Mouse (Mus musculus): ENCODE data around the gene Nedd9. TPM values are rescaled to one million over a fixed set of nuclear protein-coding genes. Genes with fewer than 3 reads are reported as not detected.

Nedd9 gene
- total and polyA plus RNA-seq, 3 experiments: 0.15 to 0.25 TPM; not detected in 1

DNA sequence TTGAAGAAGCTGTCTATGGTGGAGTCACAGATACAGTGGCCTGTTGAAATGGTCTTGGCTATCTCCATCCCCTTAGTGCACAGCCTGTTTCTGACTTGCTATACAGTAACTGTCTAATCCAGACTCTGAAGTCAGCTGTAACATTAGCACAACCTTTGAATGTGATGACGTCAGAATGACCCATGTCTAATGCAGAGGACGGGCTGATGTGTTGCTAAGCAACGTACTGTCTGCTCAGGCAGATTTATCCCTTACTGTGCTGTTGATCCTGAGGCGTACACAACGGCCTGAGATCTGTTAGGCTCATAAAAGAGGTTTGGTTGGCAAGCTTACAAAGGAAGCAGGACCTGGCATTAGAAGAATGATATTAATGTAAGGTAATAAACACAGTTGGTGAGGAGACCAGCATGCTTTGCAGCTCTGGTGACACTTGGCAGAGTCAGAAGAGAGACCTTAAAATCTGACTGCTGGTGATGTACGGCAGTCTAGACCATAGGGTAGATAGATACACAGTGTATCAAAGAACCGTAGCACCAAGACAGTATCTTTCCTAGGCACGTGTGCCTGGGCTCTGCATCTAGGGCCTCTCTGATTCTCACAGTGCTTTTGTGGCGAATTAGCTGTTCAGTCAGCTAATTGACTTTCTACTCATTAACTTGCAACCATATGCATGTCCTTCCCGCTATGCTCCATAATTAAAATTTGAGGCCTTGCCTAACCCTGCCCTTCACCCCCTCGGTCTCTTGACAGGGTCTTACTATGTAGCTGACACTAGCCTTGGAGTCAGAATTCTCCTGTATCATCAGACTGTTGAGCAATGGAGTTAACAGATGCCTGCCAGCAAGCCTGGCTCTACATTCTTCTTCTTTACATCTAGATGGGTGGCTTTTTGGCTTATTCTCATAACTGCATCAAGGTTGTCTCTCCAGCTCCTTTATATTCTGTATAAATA, 70.8 kb downstream of the Nedd9 start:
- Histone ChIP-seq H3K27me3 (ENCODE audit: control insufficient read depth in 1 of 2, insufficient read depth in 2 of 2, low read length in 2 of 2) (no peaks in the 10 kb centered on the region), H3K9me3 (replicated peaks; ENCODE audit: insufficient read depth, low read length) (no peaks in the 10 kb centered on the region), H3K9ac (ENCODE audit: control insufficient read depth, low read depth, low read length, poor library complexity, severe bottlenecking) (no peak overlapping the region), H3K4me3 (ENCODE audit: control insufficient read depth in 1 of 2, insufficient read depth in 1 of 2, low read depth in 2 of 2, low read length in 2 of 2) (no peak overlapping the region), H3K4me1 (ENCODE audit: control insufficient read depth in 1 of 2, insufficient read depth in 2 of 2, low read length in 2 of 2) (no peaks in the 10 kb centered on the region), H3K36me3 (ENCODE audit: control insufficient read depth in 1 of 2, insufficient read depth in 2 of 2, low read length in 2 of 2) (no peaks in the 10 kb centered on the region), H3K79me2 (ENCODE audit: control insufficient read depth, insufficient read depth, low read length, poor library complexity) (no peaks in the 10 kb centered on the region), H3K27ac (ENCODE audit: control insufficient read depth, low read depth, low read length) (no peak overlapping the region)
- no peak for DNase-seq (ENCODE audit: low read depth, low spot score)
- TF ChIP-seq GATA1 (IDR thresholded peaks at IDR 0.05; ENCODE audit: low read depth, low read length) (no peak), TCF12 (IDR thresholded peaks at IDR 0.05; ENCODE audit: low read depth, low read length) (no peak), ETS1 (IDR thresholded peaks at IDR 0.05; ENCODE audit: low read depth, low read length) (no peak), ZNF384 (IDR thresholded peaks at IDR 0.05; ENCODE audit: low read depth, low read length) (no peak), RCOR1 (IDR thresholded peaks at IDR 0.05; ENCODE audit: low read depth, low read length) (no peak), MAX (IDR thresholded peaks at IDR 0.05; ENCODE audit: low read length) (no peak), CHD1 (IDR thresholded peaks at IDR 0.05; ENCODE audit: low read depth, low read length) (no peak), BHLHE40 (IDR thresholded peaks at IDR 0.05; ENCODE audit: borderline replicate concordance, low read depth, low read length) (no peak)

DNA sequence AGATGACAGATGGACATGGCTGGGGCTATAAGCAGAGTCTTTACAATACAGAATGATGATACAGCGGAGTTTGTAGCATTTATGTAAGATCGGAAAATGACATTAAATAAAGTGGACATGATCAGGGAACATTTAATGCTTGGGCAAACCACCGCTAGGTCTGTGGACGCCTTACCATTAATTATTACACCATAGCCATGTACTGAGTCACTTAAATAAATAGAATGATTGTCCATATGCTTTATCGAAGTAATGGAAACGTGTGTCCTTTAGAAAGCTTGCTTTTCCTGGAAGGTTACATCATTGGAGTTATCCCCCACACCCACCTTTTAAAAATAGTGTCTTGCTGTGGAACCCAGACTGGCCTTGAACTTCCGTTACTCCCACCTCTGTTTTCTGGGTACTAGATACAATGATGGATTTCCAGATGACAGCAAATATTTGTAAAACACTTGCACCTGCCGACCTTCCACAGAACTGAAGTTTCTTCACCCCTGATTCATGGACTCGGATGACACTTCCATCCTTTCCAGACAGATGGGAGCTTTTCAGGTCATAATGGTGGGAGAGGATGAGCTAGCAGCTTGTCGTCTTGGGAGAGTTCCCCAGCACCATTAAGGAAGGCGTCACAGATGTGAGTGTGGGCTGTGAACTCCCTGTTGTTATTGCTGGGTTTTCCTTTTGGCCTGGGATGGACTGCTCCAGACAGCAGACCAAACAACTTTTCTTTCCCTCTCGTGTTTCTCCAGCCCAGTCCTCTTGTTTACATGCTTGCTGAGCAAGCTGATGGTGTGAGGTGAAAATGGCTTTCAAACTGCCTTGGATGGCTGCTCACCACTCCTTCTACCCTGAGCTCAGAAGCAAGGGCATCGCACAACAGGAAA, 76.7 kb downstream of the Nedd9 start:
- Histone ChIP-seq H3K36me3 (ENCODE audit: control insufficient read depth in 1 of 2, insufficient read depth in 2 of 2, low read length in 2 of 2) (no peaks in the 10 kb centered on the region), H3K27me3 (ENCODE audit: control insufficient read depth in 1 of 2, insufficient read depth in 2 of 2, low read length in 2 of 2) (no peaks in the 10 kb centered on the region), H3K4me1 (ENCODE audit: control insufficient read depth in 1 of 2, insufficient read depth in 2 of 2, low read length in 2 of 2) (no peaks in the 10 kb centered on the region), H3K9me3 (replicated peaks; ENCODE audit: insufficient read depth, low read length) (no peaks in the 10 kb centered on the region), H3K9ac (ENCODE audit: control insufficient read depth, low read depth, low read length, poor library complexity, severe bottlenecking) (no peak overlapping the region), H3K79me2 (ENCODE audit: control insufficient read depth, insufficient read depth, low read length, poor library complexity) (no peaks in the 10 kb centered on the region), H3K27ac (ENCODE audit: control insufficient read depth, low read depth, low read length) (no peak overlapping the region), H3K4me3 (ENCODE audit: control insufficient read depth in 1 of 2, insufficient read depth in 1 of 2, low read depth in 2 of 2, low read length in 2 of 2) (no peak overlapping the region)
- TF ChIP-seq MXI1 (IDR thresholded peaks at IDR 0.05; ENCODE audit: low read depth, low read length) (no peak), UBTF (IDR thresholded peaks at IDR 0.05; ENCODE audit: borderline replicate concordance, insufficient read depth, low read depth, low read length) (no peak), ZKSCAN1 (IDR thresholded peaks at IDR 0.05; ENCODE audit: low read depth, low read length) (no peak), GATA1 (IDR thresholded peaks at IDR 0.05; ENCODE audit: low read depth, low read length) (no peak), CTCF (IDR thresholded peaks at IDR 0.05 in 2 of 3, conservative IDR thresholded peaks at IDR 0.05 in 1 of 3; ENCODE audit: control insufficient read depth in 1 of 3, insufficient read depth in 1 of 3, low read depth in 2 of 3, low read length in 3 of 3, poor library complexity in 1 of 3, severe bottlenecking in 1 of 3) (no peak), SIN3A (IDR thresholded peaks at IDR 0.05; ENCODE audit: low read length) (no peak), CHD2 (IDR thresholded peaks at IDR 0.05; ENCODE audit: low read length) (no peak), JUND (IDR thresholded peaks at IDR 0.05; ENCODE audit: low read depth, low read length) (no peak), RCOR1 (IDR thresholded peaks at IDR 0.05; ENCODE audit: low read depth, low read length) (no peak)
- no peak for DNase-seq (ENCODE audit: low read depth, low spot score)
